Mouse (Mus musculus) v-Abl transformed pro-B cells (cell line): Measurements from ENCODE around the gene Ints12.

ENCODE experiments used
- in situ Hi-C, 2 experiments: fragments of 400-800 bp; cut with MboI; formaldehyde crosslinking; loops; one replicate each; pipeline ENCODE4 v1.15.1; 2025; ENCODE audit not compliant: unreplicated experiment in 2 of 2

Gene Ints12

GRCm38 (mm10) chr3:133132611-133133010 lies 41.0 kb downstream of the Ints12 start:
- in situ Hi-C loops, result no loop called here

- in situ Hi-C loops, result no loop called here
These were observed 50.2 kb downstream of the Ints12 start for GRCm38 (mm10) chr3:133141877-133142276.

- in situ Hi-C loops, result no loop called here
These were observed 53.0 kb downstream of the Ints12 start for GRCm38 (mm10) chr3:133144511-133145147.

GRCm38 (mm10) chr3:133151629-133152028 lies 60.0 kb downstream of the Ints12 start:
- in situ Hi-C loops, result no loop called here

GRCm38 (mm10) chr3:133152831-133153230 lies 61.2 kb downstream of the Ints12 start:
- in situ Hi-C loops, result no loop called here

- in situ Hi-C loops, result no loop called here
These were observed 62.0 kb downstream of the Ints12 start for GRCm38 (mm10) chr3:133153629-133154028.

- in situ Hi-C loops, result no loop called here
These were observed 63.0 kb downstream of the Ints12 start for GRCm38 (mm10) chr3:133154683-133155082.

- in situ Hi-C loops, result no loop called here
These were observed 66.6 kb downstream of the Ints12 start for GRCm38 (mm10) chr3:133158260-133158659.
